Mouse (Mus musculus) left cerebral cortex, adult 9 months (tissue): Measurements from ENCODE around the gene Tcp11.

Experiments used
- DNase-seq, 2 experiments: peaks; one replicate each; pipeline ENCODE4 v3.0.0; 2022; ENCODE audit warnings: low spot score in 2 of 2

Gene Tcp11

GRCm38 (mm10) chr17:28036813-28037756, 43.4 kb downstream of the Tcp11 start:
- peak in 1 of 2 experiments; percentile 41 for DNase-seq

- no peak for DNase-seq
Observed at GRCm38 (mm10) chr17:28034986-28035385, 45.5 kb downstream of the Tcp11 start.

- no peak for DNase-seq
Observed at GRCm38 (mm10) chr17:28033046-28033580, 47.3 kb downstream of the Tcp11 start.

DNA sequence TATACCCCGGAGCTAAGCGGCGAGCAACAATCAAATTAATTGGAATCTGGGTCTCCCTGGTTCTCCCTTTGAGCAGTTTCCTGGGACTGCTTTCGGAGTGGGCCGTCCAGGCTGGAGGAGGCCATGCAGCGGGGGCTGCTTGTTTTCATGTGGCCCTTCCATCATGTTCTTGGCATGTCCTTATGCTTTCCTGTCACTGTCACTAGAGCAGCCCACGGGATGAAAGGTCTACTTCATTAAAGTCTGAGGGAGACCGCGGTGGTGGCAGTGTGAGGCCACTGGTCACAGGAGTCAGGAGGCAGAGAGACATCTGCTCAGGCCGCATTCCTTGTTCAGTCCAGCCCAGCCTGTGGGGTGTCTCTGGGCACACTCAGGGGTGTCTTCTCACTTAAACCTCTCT, 48.2 kb downstream of the Tcp11 start:
- DNase-seq: no peak

DNA sequence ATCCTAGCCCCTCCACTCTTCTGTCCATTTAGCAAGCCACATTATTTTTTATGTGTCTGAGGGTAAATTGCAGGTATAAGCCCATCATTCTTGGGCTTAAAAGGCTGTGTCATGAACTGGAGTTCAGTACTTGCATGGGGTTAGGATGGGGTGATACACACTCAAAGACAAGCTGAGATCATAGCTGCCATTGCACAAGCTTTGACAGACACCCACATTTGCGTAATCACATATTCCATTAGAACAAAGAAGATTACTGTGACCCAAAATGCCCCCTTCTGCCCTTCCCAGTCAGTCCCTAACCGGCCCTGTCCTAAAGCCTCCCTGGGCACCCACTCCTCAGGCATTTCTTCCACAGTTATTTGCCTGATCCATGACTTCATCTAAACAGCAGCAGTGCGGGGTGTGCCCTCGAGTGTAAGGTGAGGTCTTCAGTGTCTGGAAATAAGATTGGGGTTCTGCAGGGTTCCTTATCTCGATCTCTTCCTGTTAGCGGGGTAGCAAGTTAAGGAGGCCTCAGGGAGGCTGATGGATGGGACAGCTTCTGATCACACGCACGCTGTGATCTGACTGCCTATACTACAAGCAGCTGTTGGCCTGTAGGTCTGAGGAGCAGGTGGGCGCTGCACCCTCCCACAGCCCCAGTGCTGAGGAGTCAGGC, 49.0 kb downstream of the Tcp11 start:
- no peak for DNase-seq

- DNase-seq: peak in 1 of 2 experiments; percentile 78
Observed at GRCm38 (mm10) chr17:28030446-28030845, 50.0 kb downstream of the Tcp11 start.

DNA sequence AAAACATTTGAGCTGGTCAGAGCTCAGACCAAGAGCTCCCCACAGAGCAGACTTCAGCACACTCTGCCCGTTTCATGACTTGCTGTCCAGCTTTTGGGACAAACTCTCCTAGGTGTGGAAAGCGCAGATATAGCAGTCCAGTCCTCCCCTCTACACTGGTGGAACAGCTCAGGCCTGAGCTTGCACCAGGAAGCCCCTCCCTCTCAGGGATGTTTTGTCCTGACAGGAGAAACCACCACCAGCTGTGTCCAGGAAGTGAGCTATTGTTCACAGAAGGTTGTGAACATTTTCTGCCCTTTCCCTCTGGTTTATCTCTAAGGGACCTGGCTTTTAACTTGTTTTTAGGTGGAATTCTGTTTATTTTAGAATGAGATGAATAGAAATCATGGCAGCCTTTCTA, 51.1 kb downstream of the Tcp11 start:
- DNase-seq: no peak

DNA sequence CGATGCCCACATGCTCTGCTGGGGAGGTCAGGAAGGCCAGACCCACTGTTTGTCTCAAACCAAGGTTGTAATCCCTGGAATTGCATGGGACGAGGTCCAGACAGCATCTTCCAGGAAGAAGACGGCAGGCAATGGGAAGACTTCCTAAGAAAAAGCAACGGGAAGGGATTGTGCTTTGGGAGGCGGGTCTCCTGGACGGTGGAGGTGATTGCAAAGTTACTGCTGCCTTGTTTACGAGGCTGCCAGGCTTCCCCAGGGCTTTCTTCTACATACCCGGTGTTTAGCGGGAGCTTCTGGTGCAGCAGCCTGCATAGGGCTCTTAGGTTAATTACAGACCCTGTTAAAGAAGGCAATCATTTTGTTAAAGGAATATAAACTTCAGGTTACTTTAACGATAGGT, 52.2 kb downstream of the Tcp11 start:
- no peak for DNase-seq

- no peak for DNase-seq
Observed at GRCm38 (mm10) chr17:28027197-28027596, 53.2 kb downstream of the Tcp11 start.

GRCm38 (mm10) chr17:28026111-28026872, 54.1 kb downstream of the Tcp11 start:
- no peak for DNase-seq

DNA sequence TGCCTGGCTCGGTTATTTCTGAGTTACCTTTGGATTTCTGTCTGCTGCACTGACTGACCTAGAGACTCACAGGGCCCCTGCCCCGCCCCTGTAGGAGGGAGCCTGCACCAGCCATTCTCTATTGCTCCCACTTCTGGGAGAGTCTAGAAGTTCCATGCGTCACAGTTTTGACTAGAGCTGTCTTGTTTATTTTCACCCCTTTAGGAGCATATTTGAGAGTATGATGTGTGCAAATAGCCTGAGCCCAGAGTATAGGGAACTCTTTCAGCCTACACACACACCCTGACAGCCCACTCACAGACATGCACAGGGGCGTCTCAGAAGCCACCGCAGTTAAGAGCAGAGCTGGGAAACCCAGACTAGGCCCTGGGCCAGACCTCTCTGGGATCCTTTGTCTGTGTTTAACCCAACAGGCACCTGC, 54.9 kb downstream of the Tcp11 start:
- DNase-seq: no peak

DNA sequence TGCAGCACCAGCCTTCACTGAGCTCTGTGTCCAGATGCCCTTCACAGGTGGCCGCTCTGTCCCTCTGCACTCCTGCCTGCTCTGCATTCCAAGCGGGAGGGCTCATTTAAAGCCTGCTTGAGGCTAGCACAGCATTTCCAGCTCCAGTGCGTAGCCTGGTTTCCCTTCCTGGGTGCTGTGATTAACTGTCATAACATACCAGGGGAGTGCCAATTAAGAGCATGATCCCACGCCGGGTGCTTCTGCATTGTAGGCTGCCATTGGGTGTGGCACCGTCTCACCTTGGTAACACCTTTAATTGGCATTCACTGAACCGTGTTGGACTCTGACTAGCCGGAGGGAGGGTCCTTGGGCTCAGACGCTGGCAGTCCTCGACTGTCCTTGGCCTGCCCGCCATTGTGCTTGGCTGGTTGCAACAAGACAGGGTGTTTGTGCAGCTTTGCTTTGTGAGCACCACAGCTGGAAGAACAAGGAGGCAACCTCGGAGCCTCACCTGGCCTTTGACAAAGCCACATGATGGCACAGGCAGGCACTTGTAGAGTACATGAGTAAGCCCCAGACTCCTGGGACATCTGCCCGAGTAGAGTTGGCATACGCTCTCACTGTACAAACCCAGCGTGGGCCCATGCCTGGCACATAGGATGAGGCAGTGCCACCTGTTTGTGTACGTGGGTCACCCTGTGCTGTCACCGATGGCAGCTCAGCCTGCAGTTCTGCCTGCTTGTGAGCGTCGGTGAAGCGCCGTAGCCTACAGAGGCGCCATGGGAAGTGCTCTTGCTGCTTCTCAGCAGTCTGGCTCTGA, 57.4 kb downstream of the Tcp11 start:
- peak in 1 of 2 experiments; percentile 62 for DNase-seq

- no peak for DNase-seq
Observed at GRCm38 (mm10) chr17:28021911-28022310, 58.5 kb downstream of the Tcp11 start.

DNA sequence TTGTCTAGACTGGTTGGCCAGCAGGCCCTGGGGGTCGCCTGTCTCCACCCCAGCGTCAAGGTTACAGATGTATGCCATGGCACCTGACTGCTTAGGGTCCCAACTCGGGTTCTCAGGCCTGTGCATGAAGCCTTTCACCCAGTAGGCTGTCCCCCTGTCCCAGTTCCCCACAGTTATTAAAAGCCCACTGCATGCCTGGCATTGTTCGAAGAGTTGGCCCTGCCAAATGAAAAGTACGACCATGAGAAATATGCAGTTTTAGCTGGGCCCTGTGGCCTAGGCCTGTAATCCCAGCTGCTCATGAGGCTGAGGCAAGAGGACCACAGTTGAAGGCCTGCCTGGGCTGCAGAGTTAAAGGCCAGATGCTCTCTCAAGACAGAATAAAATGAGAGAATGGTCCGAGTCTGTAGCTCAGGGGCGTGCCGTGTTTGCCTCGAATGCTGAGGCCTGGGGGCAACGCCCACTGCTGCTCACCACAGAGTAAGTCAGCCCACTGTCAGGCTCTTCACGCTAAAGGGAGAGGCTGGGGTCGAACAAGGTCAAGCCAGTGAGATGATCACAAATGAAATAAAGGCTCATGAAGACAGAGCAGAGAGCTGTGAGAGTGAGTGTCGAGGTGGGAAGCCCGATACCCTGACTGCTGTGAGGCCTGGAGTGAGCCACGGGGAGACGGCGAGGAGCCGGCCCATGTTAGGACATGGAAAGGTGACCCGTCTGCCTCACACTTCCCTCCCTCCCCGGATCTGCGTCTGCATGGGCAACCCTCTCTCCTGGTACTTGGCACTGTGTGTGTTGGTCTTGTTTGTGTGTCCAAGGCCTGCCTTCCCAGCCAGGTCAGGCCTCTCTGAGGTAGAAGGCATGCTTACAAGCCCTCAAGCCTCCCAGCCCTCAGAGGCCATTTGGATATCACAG, 60.4 kb downstream of the Tcp11 start:
- no peak for DNase-seq

DNA sequence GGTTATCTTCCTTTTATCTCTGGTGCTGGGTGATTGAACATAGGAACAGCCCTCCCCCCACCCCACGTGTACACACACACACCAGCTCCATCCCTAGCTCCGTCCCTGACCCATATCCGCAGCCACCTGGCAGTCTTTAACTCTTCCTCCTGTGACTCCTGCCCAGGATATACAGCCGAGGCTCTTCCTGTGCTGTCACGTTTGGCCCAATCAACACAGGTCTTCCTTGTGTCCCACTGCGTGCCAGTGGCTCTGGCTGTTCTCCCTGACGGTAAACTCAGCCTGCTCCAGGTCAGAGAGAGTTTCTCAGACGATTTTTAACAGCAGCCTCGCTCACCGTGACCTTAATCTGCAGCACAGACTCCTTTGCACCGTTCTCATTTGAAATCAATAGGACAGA, 61.7 kb downstream of the Tcp11 start:
- DNase-seq: no peak

- DNase-seq: no peak
Observed at GRCm38 (mm10) chr17:28018344-28018743, 62.1 kb downstream of the Tcp11 start.
